Mouse (Mus musculus) activated CD4-positive, CD25-positive, alpha-beta regulatory T cell, adult 4 months (primary cell): ENCODE measurements around the gene Ppp2r5d. TPM values are rescaled to one million over a fixed set of nuclear protein-coding genes. Genes with fewer than 3 reads are reported as not detected.

Experiments
- ATAC-seq: one replicate; pipeline ENCODE4 v1.8.0; 2017
- polyA plus RNA-seq, 2 experiments: library from polyadenylated mRNA; unstranded; fragments of 100-300 nt; shearing (Covaris generic); gene quantifications; one replicate each; pipeline ENCODE4 v1.2.1; 2017

The Ppp2r5d gene
- polyA plus RNA-seq, 2 experiments from 2014 or later: 21.9 to 30.2 TPM

DNA sequence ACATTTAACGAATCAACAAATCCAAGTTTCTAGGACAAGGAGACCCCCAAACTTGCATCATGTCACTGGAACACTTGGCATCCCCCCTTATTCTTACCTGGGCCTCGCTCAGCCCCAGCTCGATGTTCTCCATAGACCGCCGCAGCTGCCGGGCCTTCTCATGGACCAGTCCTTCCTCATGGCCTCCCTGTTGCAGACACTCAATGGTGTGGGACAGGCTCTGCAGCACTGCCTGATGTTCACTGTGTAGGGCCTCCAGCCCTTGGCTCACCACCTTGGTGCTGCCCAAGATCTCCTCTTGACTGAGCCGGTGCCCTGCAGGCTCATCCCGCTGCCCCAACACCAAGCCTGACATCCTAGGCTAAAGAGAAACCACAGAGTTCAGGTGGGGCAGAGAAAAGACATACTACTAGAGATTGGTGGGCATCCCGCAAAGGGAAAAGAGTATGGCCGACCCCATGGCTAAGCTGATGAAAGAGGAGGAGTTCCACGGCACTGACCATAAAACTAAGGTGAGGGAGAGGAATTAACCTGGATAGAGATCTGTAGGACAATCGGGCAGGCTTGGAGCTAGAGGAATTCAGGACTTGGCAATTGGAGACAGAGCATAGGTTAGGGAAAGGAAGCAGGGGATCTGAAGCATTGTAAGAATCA is 60.6 kb downstream of the Ppp2r5d start:
- ATAC-seq: no peak

DNA sequence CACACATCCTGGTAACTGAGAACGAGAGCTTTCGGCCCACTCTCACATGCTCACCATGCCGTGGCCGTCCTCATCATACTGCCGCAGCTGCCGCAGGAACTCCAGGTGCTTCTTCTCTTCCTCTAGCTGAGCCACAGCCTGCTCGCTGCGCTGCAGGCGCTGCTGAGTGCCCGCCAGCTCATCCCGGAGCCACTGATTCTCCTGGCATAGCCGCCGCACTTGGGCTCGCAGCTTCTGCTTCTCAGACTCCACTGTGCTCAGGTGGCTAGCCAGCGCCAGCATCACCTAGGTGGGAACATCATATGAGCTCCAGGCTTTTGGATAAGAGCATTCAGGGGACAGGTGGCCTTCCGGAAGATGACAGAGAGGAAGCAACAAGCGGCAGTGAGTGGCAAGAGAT is 62.9 kb downstream of the Ppp2r5d start:
- no peak for ATAC-seq

DNA sequence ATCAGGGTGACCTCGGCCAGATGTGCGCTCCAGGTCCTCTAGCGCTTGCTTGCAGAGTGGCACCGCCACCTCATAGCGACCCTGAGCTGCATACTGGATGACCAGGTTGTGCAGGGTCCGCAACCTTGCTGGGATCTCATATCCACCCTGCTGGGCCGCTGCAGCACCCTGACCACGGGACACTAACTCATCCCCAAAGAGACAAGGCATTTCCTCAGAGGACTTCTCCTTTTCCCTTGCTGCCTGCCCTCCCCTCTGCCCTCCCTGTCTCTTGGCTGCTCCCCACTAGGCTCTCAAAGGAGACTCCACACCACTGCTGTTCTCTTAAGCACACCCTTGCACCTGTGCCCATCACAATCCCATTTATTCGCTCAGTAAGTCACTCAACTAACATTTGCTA is 65.0 kb downstream of the Ppp2r5d start:
- ATAC-seq: no peak

DNA sequence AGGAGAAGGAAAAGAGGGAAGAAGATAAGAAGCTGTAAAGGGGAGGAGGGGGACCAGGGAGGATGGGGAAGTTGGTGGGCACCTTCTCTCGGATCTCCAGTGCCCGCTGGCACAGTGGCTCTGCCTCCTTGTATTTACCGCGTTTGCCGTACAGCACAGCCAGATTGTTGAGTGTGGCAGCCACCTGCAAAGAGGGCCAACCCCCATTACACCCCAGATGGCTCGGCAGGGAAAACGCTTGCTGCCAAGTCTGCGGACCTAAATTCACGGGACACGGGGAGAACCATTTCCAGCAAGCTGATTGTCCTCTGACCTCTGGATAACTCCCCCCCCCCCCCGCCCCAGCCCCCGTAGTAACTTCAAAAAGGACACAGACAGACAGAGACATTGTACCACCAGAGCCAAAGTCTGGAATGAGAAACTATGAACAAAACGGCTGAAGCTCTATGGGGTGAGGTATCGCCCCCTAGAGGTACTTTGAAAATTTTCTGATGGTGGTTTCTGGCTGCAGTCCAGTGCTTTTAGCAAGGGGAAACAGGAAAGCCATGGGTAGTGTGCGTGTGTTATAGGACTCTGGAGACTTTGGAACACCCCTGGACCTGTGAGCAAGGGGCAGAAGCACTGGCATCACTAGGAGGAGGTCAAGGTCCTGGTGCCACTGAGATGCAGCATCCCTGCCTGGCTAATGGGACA is 67.9 kb downstream of the Ppp2r5d start:
- ATAC-seq: no peak

Other genes starting within 250 kb of the Ppp2r5d start
- 1 to 10 TPM in 1 of 2 experiments, under 1 TPM in 1; 0.49 to 1.5 TPM for gene Ttbk1, start 217.4 kb downstream of the Ppp2r5d start, polyA plus RNA-seq
- 10 to 100 TPM; 11.1 to 13.4 TPM for gene Dnph1, start 208.4 kb downstream of the Ppp2r5d start, polyA plus RNA-seq
- gene Cul9, start 158.7 kb downstream of the Ppp2r5d start, polyA plus RNA-seq: 1 to 10 TPM; 2.7 to 3.5 TPM
- 10 to 100 TPM in 1 of 2 experiments, 1 to 10 TPM in 1; 6.3 to 10.9 TPM for gene Srf, start 148.9 kb downstream of the Ppp2r5d start, polyA plus RNA-seq
- gene Ptk7, start 75.6 kb downstream of the Ppp2r5d start, polyA plus RNA-seq: under 1 TPM in 1 of 2 experiments, not detected in 1; 0.22 TPM
- gene Klc4, start 59.1 kb downstream of the Ppp2r5d start, polyA plus RNA-seq: 10 to 100 TPM in 1 of 2 experiments, 1 to 10 TPM in 1; 5.6 to 11.2 TPM
- gene Mrpl2, start 58.9 kb downstream of the Ppp2r5d start, polyA plus RNA-seq: 10 to 100 TPM; 67.3 to 68.4 TPM
- gene Cul7, start 54.8 kb downstream of the Ppp2r5d start, polyA plus RNA-seq: 1 to 10 TPM; 2.8 to 4.1 TPM
- 10 to 100 TPM; 44.0 to 48.0 TPM for gene Rrp36, start 30.8 kb downstream of the Ppp2r5d start, polyA plus RNA-seq
- 100 to 1,000 TPM; 164 to 197 TPM for gene Mea1, start 26.3 kb downstream of the Ppp2r5d start, polyA plus RNA-seq
- gene Klhdc3, start 24.2 kb downstream of the Ppp2r5d start, polyA plus RNA-seq: 10 to 100 TPM; 22.0 to 28.7 TPM
- 1 to 10 TPM; 2.9 to 4.0 TPM for gene Pex6, start 6.4 kb upstream of the Ppp2r5d start, polyA plus RNA-seq
- under 1 TPM; 0.54 to 0.83 TPM for gene Gnmt, start 24.1 kb upstream of the Ppp2r5d start, polyA plus RNA-seq
- 10 to 100 TPM; 19.2 to 21.6 TPM for gene Cnpy3, start 47.1 kb upstream of the Ppp2r5d start, polyA plus RNA-seq
- gene Ptcra, start 58.6 kb upstream of the Ppp2r5d start, polyA plus RNA-seq: not detected
- gene 2310039H08Rik, start 67.5 kb upstream of the Ppp2r5d start, polyA plus RNA-seq: 10 to 100 TPM; 20.0 to 25.1 TPM
- 100 to 1,000 TPM; 144 to 146 TPM for gene Rpl7l1, start 77.6 kb upstream of the Ppp2r5d start, polyA plus RNA-seq
- 1 to 10 TPM; 8.3 to 8.5 TPM for gene Bicral, start 153.4 kb upstream of the Ppp2r5d start, polyA plus RNA-seq
- 10 to 100 TPM; 10.4 to 12.4 TPM for gene Tbcc, start 185.6 kb upstream of the Ppp2r5d start, polyA plus RNA-seq
- gene Prph2, start 205.3 kb upstream of the Ppp2r5d start, polyA plus RNA-seq: not detected